Mouse (Mus musculus): ENCODE results near the gene Ssh1. TPM values are rescaled to one million over a fixed set of nuclear protein-coding genes. Genes with fewer than 3 reads are reported as not detected.

The Ssh1 gene
- total RNA-seq, 4 experiments from 2014 or later, result 6.3 to 9.8 (median 6.9) TPM

- no peak for DNase-seq (ENCODE audit: low spot score in 2 of 2)
These were observed 101.7 kb downstream of the Ssh1 start for GRCm38 (mm10) chr5:113892005-113892404.

- DNase-seq (ENCODE audit: low spot score in 2 of 2), result no peak
These were observed 102.8 kb downstream of the Ssh1 start for GRCm38 (mm10) chr5:113890874-113891273.

- DNase-seq (ENCODE audit: low spot score in 2 of 2), result no peak
These were observed 103.8 kb downstream of the Ssh1 start for GRCm38 (mm10) chr5:113889912-113890311.

DNA sequence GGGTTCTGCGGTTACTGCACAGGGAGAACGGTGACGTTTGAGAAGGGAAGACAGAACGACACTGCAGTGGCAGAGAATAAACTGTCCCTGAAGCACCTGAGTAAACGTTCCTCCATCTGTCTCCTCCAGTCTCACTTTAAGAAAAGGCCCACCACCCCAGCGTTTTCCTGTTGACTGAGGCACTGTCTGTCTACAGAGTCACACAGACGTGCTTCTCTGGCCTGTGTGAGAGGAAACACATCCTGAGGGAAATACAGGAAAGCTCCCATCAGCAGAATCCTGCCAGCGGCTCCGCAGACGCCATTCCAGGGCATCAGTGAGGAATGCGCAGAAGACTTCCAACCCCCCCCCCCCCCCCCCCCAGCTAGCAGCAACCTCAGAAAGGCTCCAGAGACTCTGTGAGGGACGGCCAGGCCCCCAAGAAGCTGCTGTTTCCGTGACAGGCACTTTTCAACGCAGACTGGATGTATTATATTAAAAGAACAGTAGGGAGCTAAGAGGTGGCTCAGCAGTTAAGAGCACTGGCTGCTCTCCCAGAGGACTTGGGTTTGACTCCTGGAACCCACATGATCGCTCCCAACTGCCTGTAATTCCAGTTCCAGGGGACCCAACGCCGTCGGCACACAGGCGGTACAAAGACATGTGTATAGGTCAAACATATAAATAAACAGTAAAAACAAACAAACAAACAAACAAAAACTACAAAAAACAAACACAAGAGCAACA lies 104.3 kb downstream of the Ssh1 start:
- DNase-seq (ENCODE audit: low spot score in 2 of 2), result no peak

- no peak for DNase-seq (ENCODE audit: low spot score in 2 of 2)
These were observed 105.4 kb downstream of the Ssh1 start for GRCm38 (mm10) chr5:113888186-113888795.

GRCm38 (mm10) chr5:113887132-113887531 lies 106.6 kb downstream of the Ssh1 start:
- peak; percentile 49 to 70 for DNase-seq (ENCODE audit: low spot score in 2 of 2)

Other genes starting within 250 kb of the Ssh1 start
- gene Sart3, start 221.4 kb downstream of the Ssh1 start, total RNA-seq (2022), result 1 to 10 TPM; 6.3 to 6.9 (median 6.7) TPM
- gene Iscu, start 221.1 kb downstream of the Ssh1 start, total RNA-seq (2022), result 100 to 1,000 TPM; 156 to 185 (median 175) TPM
- 1 to 10 TPM in 1 of 4 experiments, under 1 TPM in 3; 0.36 to 1.1 (median 0.77) TPM for gene Tmem119, start 193.4 kb downstream of the Ssh1 start, total RNA-seq (2022)
- gene Selplg, start 161.2 kb downstream of the Ssh1 start, total RNA-seq (2022), result 1 to 10 TPM in 1 of 4 experiments, under 1 TPM in 3; 0.41 to 1.5 (median 0.48) TPM
- 1 to 10 TPM; 7.0 to 9.8 (median 8.2) TPM for gene Coro1c, start 85.1 kb downstream of the Ssh1 start, total RNA-seq (2022)
- not detected for gene Dao, start 9.8 kb upstream of the Ssh1 start, total RNA-seq (2022)
- 1 to 10 TPM; 7.8 to 9.4 (median 8.6) TPM for gene Usp30, start 71.6 kb upstream of the Ssh1 start, total RNA-seq (2022)
- not detected for gene Svop, start 97.7 kb upstream of the Ssh1 start, total RNA-seq (2022)
- 1 to 10 TPM in 1 of 4 experiments, under 1 TPM in 2, not detected in 1; 0.67 to 1.2 (median 0.94) TPM for gene Alkbh2, start 134.3 kb upstream of the Ssh1 start, total RNA-seq (2022)
- gene Ung, start 136.5 kb upstream of the Ssh1 start, total RNA-seq (2022), result 10 to 100 TPM in 2 of 4 experiments, 1 to 10 TPM in 2; 6.8 to 11.5 (median 10.0) TPM
- 100 to 1,000 TPM; 163 to 191 (median 187) TPM for gene Acacb, start 152.6 kb upstream of the Ssh1 start, total RNA-seq (2022)

All from gastrocnemius, adult 8-10 months (tissue).